Mouse (Mus musculus) kidney, embryonic 14.5 days (tissue): ENCODE measurements at regions not wholly inside any gene's neighbourhood (a gene's known extent, or its start where the extent isn't known, plus 50 kb on each side); places are given as distances from the start of the nearest gene placed in this dataset.
A peak's percentile ranks its signal among the peaks of the same experiment; 100 is the strongest.

Experiments
- ATAC-seq: fragments of 200-750 bp; cut with Nextera tagmentation; 2 replicates; pipeline ENCODE4 v1.8.0; 2017; ENCODE audit warnings: moderate number of reproducible peaks, mild to moderate bottlenecking, moderate TSS enrichment, moderate library complexity; ENCODE audit not compliant: low FRiP score, low TSS enrichment
- H3K27ac ChIP-seq: fragments of 300-500 bp; sonication (generic); 2 replicates; pipeline ENCODE4 v1.5.1; 2014; ENCODE audit warnings: low read depth, mild to moderate bottlenecking, low read length, moderate library complexity, mixed read lengths
- H3K27me3 ChIP-seq: fragments of 300-500 bp; sonication (generic); 2 replicates; pipeline ENCODE4 v1.6.1; 2014; ENCODE audit warnings: mild to moderate bottlenecking, low read length; ENCODE audit not compliant: control insufficient read depth, insufficient read depth
- H3K36me3 ChIP-seq: fragments of 300-500 bp; sonication (generic); 2 replicates; pipeline ENCODE4 v1.6.1; 2014; ENCODE audit warnings: low read length, mixed read lengths; ENCODE audit not compliant: control insufficient read depth, insufficient read depth
- H3K4me1 ChIP-seq: fragments of 300-500 bp; sonication (generic); 2 replicates; pipeline ENCODE4 v1.6.1; 2014; ENCODE audit warnings: low read length, mixed read lengths; ENCODE audit not compliant: control insufficient read depth, insufficient read depth
- H3K4me2 ChIP-seq: fragments of 300-500 bp; sonication (generic); replicated peaks from 2 replicates; pipeline ENCODE4 v1.6.1; 2014; ENCODE audit warnings: low read depth, mild to moderate bottlenecking, low read length
- H3K4me3 ChIP-seq: fragments of 300-500 bp; sonication (generic); 2 replicates; pipeline ENCODE4 v1.5.1; 2014; ENCODE audit warnings: mild to moderate bottlenecking, low read length
- H3K9ac ChIP-seq: fragments of 300-500 bp; sonication (generic); 2 replicates; pipeline ENCODE4 v1.6.1; 2014; ENCODE audit warnings: low read depth, mild to moderate bottlenecking, low read length, moderate library complexity
- H3K9me3 ChIP-seq: fragments of 300-500 bp; sonication (generic); 2 replicates; pipeline ENCODE4 v1.6.1; 2016; ENCODE audit warnings: low read length; ENCODE audit not compliant: control insufficient read depth
- WGBS: fragments of 180-500 bp; shearing (Covaris S2); extraction: QIAGEN DNeasy Blood & Tissue Kit; methylation state at CpG from one replicate; pipeline ENCODE4 v1.1.7; 2014; 5-methylcytosine and 5-hydroxymethylcytosine counted together

DNA sequence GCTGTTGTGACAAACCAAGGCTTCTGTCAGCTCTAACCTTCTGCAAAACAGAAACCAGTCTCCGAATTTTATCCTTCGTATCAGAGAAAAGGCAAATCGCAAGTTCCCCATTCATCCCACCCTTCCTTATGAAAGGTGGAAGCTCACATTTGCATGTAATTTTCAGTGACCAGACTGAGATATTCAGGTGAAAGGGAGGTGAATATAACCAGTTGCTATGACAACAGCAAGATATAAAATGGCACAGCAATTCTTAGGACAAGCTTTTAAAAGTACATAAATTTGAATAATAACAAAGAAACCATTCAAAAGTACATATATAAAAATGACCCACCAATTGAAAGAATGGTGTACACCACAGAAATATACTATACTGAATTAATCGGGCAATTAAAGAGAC is 375.4 kb downstream of the Rps29 start:
- H3K4me1 ChIP-seq: no peaks in the 10 kb centered on the region
- no peaks in the 10 kb centered on the region for H3K27me3 ChIP-seq
- no peak for ATAC-seq
- WGBS: 93% methylated on average over 4 of the region's 4 CpGs
- H3K9ac ChIP-seq: no peak overlapping the region
- no peak overlapping the region for H3K4me2 ChIP-seq
- H3K27ac ChIP-seq: no peak overlapping the region
- no peaks in the 10 kb centered on the region for H3K9me3 ChIP-seq
- H3K4me3 ChIP-seq: no peak overlapping the region
- H3K36me3 ChIP-seq: no peaks in the 10 kb centered on the region

DNA sequence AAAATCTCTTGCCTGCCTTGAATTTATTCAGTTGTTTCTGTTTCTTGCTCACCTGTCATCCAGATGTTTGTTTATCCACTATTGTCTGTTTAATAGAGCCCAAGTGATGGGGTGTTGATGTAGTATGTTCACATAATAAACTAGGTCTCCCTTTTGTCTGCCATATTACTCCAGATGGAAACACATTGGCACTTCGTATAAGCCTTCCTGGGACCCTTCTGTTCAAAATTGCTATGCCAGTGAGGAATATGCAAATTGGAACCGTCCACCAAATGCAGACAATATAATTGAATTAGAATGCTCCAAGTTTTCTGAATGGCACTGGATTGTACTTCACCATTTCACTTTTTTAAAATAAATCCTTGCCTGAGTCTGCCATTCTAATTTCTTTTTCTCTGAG is 383.5 kb downstream of the Rps29 start:
- WGBS: 86% methylated on average over 2 of the region's 2 CpGs

DNA sequence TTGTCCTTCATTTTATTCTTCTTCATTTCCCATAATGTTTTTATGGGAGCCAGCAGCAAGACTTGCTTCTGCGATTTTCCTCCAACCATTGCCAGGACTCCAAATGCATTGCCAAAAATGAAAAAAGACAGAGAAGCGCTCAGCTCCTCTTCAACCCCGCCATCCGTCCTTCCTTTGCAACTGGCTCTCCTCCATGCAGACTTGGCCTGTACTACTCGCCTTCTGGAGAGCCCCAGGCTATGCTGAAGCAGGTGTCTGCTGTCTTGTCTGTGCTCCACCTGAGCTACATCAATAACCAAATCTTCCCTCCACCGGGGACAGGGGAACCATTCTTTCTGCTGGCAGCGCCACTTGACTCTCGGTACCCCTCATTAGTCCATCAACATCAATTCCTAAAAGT is 384.2 kb downstream of the Rps29 start:
- no peak for ATAC-seq
- H3K9ac ChIP-seq: no peak overlapping the region
- WGBS: 89% methylated on average over 8 of the region's 8 CpGs

More for the DNA sequence above, 383.5 kb downstream of the Rps29 start:
- no peaks in the 10 kb centered on the region for H3K27me3 ChIP-seq
- H3K4me3 ChIP-seq: no peak overlapping the region
- H3K4me2 ChIP-seq: no peak overlapping the region
- H3K27ac ChIP-seq: no peak overlapping the region
- H3K9ac ChIP-seq: no peak overlapping the region
- H3K9me3 ChIP-seq: no peaks in the 10 kb centered on the region
- H3K4me1 ChIP-seq: no peaks in the 10 kb centered on the region
- no peaks in the 10 kb centered on the region for H3K36me3 ChIP-seq
- ATAC-seq: no peak

DNA sequence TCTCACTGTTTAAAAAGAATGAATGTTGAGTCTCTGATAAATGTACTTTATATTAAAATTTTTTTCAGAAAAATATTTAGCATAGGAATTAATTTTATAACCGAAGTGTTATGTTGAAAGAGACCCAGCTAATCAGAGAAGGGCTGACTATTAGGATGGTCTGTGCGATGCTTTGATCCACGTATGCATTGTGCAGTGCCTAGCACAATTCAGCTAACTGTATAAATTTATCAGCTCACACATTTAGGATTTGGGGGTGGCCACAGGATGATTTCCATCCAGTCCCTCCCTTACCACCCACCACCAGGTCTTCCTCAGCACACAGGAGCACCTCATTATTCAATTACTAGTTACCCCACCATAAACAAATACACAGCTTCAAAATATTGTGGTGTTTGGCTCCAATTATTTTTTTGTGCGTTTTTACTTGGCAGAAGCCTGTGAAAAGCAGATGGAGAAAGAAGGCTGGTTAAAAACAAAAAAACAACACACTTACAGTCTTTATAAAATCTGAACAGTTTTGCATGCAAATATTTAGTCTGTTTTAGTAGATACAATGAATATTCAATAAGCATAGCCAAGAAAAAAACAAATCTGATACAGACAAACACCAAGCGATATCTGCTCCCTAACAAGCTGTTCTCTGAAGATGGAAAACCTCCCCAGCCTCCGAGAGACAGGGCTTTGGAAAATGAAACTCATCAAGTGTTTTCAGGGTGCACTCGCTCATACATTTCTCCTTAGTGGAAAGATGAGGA is 400.5 kb downstream of the Rps29 start:
- 88% methylated on average over 7 of the region's 7 CpGs for WGBS
- H3K4me1 ChIP-seq: no peaks in the 10 kb centered on the region
- H3K36me3 ChIP-seq: no peaks in the 10 kb centered on the region
- H3K9me3 ChIP-seq: no peaks in the 10 kb centered on the region
- ATAC-seq: no peak
- no peak overlapping the region for H3K9ac ChIP-seq
- H3K27ac ChIP-seq: no peak overlapping the region
- H3K4me2 ChIP-seq: no peak overlapping the region
- no peak overlapping the region for H3K4me3 ChIP-seq
- H3K27me3 ChIP-seq: no peaks in the 10 kb centered on the region

More for the DNA sequence above, 384.2 kb downstream of the Rps29 start:
- Histone ChIP-seq H3K27ac (no peak overlapping the region), H3K4me3 (no peak overlapping the region), H3K9me3 (no peaks in the 10 kb centered on the region), H3K36me3 (no peaks in the 10 kb centered on the region), H3K4me2 (no peak overlapping the region), H3K4me1 (no peaks in the 10 kb centered on the region), H3K27me3 (no peaks in the 10 kb centered on the region)

DNA sequence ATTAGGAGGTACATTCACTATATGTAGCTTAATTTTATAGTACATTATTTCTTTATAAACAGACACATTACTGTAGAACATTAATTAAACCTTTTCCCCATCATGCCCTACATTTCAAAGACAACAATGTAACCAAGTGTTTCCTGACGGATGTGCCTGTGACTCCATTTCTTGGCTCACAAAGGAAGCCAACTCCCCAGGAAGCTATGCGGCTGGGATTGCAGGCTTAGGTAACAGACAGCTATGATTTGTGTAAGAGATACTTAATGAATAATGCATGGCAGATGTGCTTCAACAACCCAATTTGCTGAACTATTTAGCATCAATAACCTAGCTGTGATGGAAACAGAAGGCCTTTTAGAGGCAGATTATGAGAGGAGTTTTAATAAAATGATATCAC is 430.1 kb downstream of the Rps29 start:
- Histone ChIP-seq H3K4me1 (no peaks in the 10 kb centered on the region), H3K9ac (no peak overlapping the region), H3K4me2 (no peak overlapping the region), H3K9me3 (no peaks in the 10 kb centered on the region), H3K36me3 (no peaks in the 10 kb centered on the region), H3K27me3 (no peaks in the 10 kb centered on the region), H3K4me3 (no peak overlapping the region), H3K27ac (no peak overlapping the region)
- 51% methylated on average over 2 of the region's 2 CpGs for WGBS
- no peak for ATAC-seq

DNA sequence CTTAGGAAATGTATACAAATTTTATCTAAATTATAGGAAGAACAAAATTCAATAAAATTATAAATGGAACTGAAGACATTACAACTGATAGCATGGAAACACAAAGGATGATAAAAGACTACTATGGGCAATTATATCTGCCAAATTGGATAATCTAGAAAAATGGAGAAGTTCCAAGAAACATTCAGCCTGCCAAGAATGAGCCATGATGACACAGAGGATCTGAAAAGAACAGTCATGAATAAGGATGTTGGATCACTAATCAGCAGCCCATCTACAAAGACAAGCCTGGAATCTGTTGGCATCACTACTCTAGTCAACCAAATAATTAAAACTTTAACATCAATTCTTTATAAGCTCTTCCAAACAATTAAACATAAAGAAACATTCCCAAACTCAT is 440.0 kb downstream of the Rps29 start:
- Histone ChIP-seq H3K4me1 (no peaks in the 10 kb centered on the region), H3K27ac (no peak overlapping the region), H3K9me3 (no peaks in the 10 kb centered on the region), H3K4me3 (no peak overlapping the region), H3K4me2 (no peak overlapping the region), H3K27me3 (no peaks in the 10 kb centered on the region), H3K36me3 (no peaks in the 10 kb centered on the region), H3K9ac (no peak overlapping the region)
- ATAC-seq: no peak

DNA sequence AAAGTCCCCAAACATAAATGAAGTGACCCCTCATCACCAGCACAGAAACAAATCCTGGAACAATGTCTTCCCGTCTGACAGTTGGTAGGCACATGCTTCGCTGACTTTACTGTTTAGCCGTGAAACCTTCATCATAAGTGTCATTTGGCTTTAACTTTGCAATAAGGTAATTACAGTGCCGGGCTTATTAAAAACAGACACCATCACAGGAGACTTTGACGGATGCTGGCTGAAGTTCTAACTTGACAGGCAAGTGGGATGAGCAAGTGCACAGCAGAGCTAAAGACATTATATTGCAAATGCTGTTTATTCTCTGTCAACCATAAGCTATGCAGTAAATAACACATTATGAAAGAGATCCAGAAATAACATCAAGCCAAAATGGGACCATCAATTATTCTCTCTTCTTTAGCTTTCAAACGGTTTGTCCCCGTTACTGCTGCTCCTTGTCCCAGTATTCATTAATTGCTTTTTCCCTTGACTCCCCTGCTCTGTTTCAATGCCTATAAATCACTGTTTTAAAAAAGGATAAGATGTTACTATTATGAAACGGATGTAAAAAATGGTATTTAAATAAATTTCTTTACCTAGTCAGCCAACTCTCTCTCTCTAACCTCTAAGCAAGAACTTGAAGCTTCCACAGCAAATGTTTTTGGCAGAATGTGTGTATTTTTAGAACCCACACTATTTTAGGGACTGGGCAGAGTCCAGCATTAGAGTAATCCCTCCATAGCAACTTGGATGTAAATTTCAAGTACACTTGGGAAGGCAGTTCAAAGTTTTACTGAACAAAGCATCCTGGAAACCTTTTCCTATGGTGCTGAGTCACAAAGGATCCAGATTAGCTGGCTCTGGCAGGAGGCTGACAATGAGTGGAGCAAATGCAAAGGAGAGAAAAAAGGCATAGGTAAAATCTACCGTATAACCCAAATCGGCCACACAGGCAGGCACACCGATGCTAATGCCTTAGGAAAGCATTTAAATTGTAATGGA is 464.4 kb downstream of the Rps29 start:
- Histone ChIP-seq H3K36me3 (no peaks in the 10 kb centered on the region), H3K27me3 (no peaks in the 10 kb centered on the region), H3K4me2 (no peak overlapping the region), H3K9ac (no peak overlapping the region), H3K9me3 (no peaks in the 10 kb centered on the region), H3K4me3 (no peak overlapping the region), H3K27ac (no peak overlapping the region), H3K4me1 (no peaks in the 10 kb centered on the region)
- ATAC-seq: peak; percentile 46; the same call in 1 of the 2 replicates
- 37% methylated on average over 11 of the region's 11 CpGs for WGBS

DNA sequence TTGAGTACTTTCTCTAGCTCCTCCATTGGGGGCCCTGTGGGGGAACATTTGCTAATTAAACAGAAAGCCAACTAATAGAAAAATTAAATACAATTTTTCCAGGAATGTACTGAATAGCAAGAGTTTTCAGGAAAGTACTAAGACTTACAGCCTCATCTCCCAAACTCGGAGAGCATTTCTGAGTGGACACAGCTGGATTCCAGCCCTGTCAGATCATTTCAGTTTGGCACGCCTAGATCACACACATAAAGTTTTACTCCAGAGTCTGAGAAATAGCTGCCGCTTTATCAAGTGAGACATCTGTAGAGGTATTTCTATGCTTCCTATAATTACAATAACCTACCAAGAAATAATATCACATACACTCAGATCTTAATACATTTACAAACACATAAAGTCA is 470.7 kb downstream of the Rps29 start:
- Histone ChIP-seq H3K36me3 (no peaks in the 10 kb centered on the region), H3K9ac (no peak overlapping the region), H3K9me3 (no peaks in the 10 kb centered on the region), H3K4me2 (no peak overlapping the region), H3K4me3 (no peak overlapping the region), H3K27me3 (no peaks in the 10 kb centered on the region), H3K27ac (no peak overlapping the region), H3K4me1 (no peaks in the 10 kb centered on the region)
- 63% methylated on average over 3 of the region's 3 CpGs for WGBS
- ATAC-seq: no peak

DNA sequence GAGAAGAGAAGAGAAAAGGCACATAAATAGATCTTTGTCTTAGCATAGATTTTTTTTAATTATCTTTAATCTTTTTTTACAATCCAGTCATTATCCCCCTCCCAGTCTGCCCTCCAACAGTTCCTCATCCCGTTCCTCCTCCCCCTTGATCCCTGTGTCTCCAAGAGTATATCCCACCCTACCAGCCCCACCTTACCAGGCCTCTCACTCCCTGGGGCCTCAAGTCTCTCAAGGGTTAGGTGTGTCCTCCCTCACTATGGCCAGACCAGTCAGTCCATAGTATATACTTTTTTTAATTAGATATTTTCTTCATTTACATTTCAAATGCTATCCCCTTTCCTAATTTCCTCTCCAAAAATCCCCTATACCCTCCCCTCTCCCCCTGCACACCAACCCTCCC is 475.1 kb downstream of the Rps29 start:
- 53% methylated on average over 1 of the region's 1 CpGs for WGBS
- ATAC-seq: no peak
- no peak overlapping the region for H3K4me2 ChIP-seq

More for the DNA sequence above, 475.1 kb downstream of the Rps29 start:
- H3K4me3 ChIP-seq: no peak overlapping the region
- H3K36me3 ChIP-seq: no peaks in the 10 kb centered on the region
- no peaks in the 10 kb centered on the region for H3K27me3 ChIP-seq
- H3K9ac ChIP-seq: no peak overlapping the region
- H3K4me1 ChIP-seq: no peaks in the 10 kb centered on the region
- no peaks in the 10 kb centered on the region for H3K9me3 ChIP-seq
- H3K27ac ChIP-seq: no peak overlapping the region
